9 mouse cellular contexts compared by ENCODE assay signal in genomic region chr7:130260905-130261683, GRCm38 (mm10).
DNase-seq lines count a peak whose midpoint lies in the region; ATAC-seq and TF ChIP-seq lines count a peak whose summit lies in the region.
"Had no signal": no experiment of that assay in that cellular context is flagged by ENCODE, and none has a peak within 500 bp of the region (broad histone marks: within the 10 kb centered on the region; RNA-seq: fewer than 3 reads in every experiment).

No protein-coding gene starts in this region.

- TF ChIP-seq CTCF in lung, embryonic 14.5 days (IDR thresholded peaks at IDR 0.05; ENCODE audit: low read depth), result no peak
- no peak for TF ChIP-seq CTCF in small intestine, adult 2 months (IDR thresholded peaks at IDR 0.05; ENCODE audit: extremely low read depth, insufficient read length, insufficient replicate concordance, low read depth, low read length)

- peak; percentile 62 to 81 for DNase-seq in adrenal gland, adult (ENCODE audit: inconsistent age in 2 of 2, low spot score in 1 of 2)
- DNase-seq in adrenal gland, adult 8-10 months, result no peak
- no peak for DNase-seq in lung, embryonic 14.5 days
- DNase-seq in lung, postnatal 4 days, result no peak
- no peak for DNase-seq in left cerebral cortex, postnatal 10 days (ENCODE audit: extremely low spot score in 1 of 2, low spot score in 2 of 2)
- DNase-seq in cerebellum, adult 8-10 months, result no peak

- H3K27me3 ChIP-seq in lung, embryonic 14.5 days (ENCODE audit: insufficient read depth, low read length), result no peaks in the 10 kb centered on the region
- H3K27me3 ChIP-seq in intestine, embryonic 16.5 days (replicated peaks; ENCODE audit: control insufficient read depth, insufficient read depth, low read length), result no peaks in the 10 kb centered on the region
- H3K27me3 ChIP-seq in small intestine, adult 2 months (ENCODE audit: control insufficient read depth, insufficient read depth, low read length), result peaks cover 7% of the 10 kb centered on the region

- no peak for TF ChIP-seq POLR2A in small intestine, adult 2 months (IDR thresholded peaks at IDR 0.05; ENCODE audit: low read depth, low read length)

- intact Hi-C loops in left cerebral cortex, postnatal 10 days (cut with DNase I), result loop anchor here (5.0 to 10.0 kb wide), 4 partner anchors 89 to 506 kb away; no protein-coding TSS in a partner anchor

- H3K4me3 ChIP-seq in lung, embryonic 14.5 days (ENCODE audit: low read depth, low read length), result peak overlapping the region; percentile 83
- peak overlapping the region; percentile 75 for H3K4me3 ChIP-seq in intestine, embryonic 16.5 days (ENCODE audit: low read length)
- peak overlapping the region; percentile 37 for H3K4me3 ChIP-seq in small intestine, adult 2 months (ENCODE audit: low read depth, low read length)

- no peak for ATAC-seq in lung, embryonic 14.5 days (ENCODE audit: insufficient read depth)
- ATAC-seq in intestine, embryonic 16.5 days, result no peak

- peaks cover 55% of the 10 kb centered on the region for H3K36me3 ChIP-seq in lung, embryonic 14.5 days (ENCODE audit: insufficient read depth)
- H3K36me3 ChIP-seq in intestine, embryonic 16.5 days (ENCODE audit: control insufficient read depth, insufficient read depth, low read length), result no peaks in the 10 kb centered on the region; the same call in 1 of the 2 replicates
- H3K36me3 ChIP-seq in small intestine, adult 2 months (ENCODE audit: control insufficient read depth, insufficient read depth, low read length), result peaks cover 2% of the 10 kb centered on the region; the same call in 1 of the 2 replicates

- H3K27ac ChIP-seq in lung, embryonic 14.5 days (ENCODE audit: low read depth), result peak overlapping the region; percentile 94
- peak overlapping the region; percentile 25; the same call in 1 of the 2 replicates for H3K27ac ChIP-seq in intestine, embryonic 16.5 days (ENCODE audit: low read length)
- H3K27ac ChIP-seq in small intestine, adult 2 months (ENCODE audit: insufficient read depth, low read depth, low read length), result peak overlapping the region; percentile 23; the same call in 1 of the 2 replicates
- H3K27ac ChIP-seq: liver, embryonic 14.5 days had no signal

- 50% methylated on average over 20 of the region's 20 CpGs for WGBS in lung, embryonic 14.5 days
- WGBS in intestine, embryonic 16.5 days, result 51% methylated on average over 20 of the region's 20 CpGs
- 85% methylated on average over 20 of the region's 20 CpGs for WGBS in small intestine, adult 2 months

- H3K4me2 ChIP-seq in lung, embryonic 14.5 days, result peak overlapping the region; percentile 86
- H3K4me2 ChIP-seq in intestine, embryonic 16.5 days (ENCODE audit: low read depth, low read length), result peak overlapping the region; percentile 87

- peak overlapping the region; percentile 90 for H3K9ac ChIP-seq in lung, embryonic 14.5 days
- H3K9ac ChIP-seq in intestine, embryonic 16.5 days (ENCODE audit: low read depth, low read length), result peak overlapping the region; percentile 55
- H3K9ac ChIP-seq: liver, embryonic 14.5 days had no signal

- H3K9me3 ChIP-seq in lung, embryonic 14.5 days (ENCODE audit: low read depth, low read length), result no peaks in the 10 kb centered on the region
- no peaks in the 10 kb centered on the region for H3K9me3 ChIP-seq in intestine, embryonic 16.5 days (ENCODE audit: control insufficient read depth, low read length)

- H3K4me1 ChIP-seq in lung, embryonic 14.5 days (ENCODE audit: insufficient read depth), result peaks cover 26% of the 10 kb centered on the region
- H3K4me1 ChIP-seq in intestine, embryonic 16.5 days (ENCODE audit: control insufficient read depth, insufficient read depth, low read length), result peaks cover 44% of the 10 kb centered on the region
- peaks cover 13% of the 10 kb centered on the region for H3K4me1 ChIP-seq in small intestine, adult 2 months (ENCODE audit: control insufficient read depth, insufficient read depth, insufficient read length, low read length)

Comparison
In these comparisons a context has a peak if more than half of its experiments do, and no peak if none do; other contexts are left out.
1. DNase-seq: peak in adrenal gland, adult (2 of 2); none in adrenal gland, adult 8-10 months (single experiment), lung, embryonic 14.5 days (single experiment), lung, postnatal 4 days (0 of 2), left cerebral cortex, postnatal 10 days (0 of 2) and cerebellum, adult 8-10 months (single experiment).
2. H3K27ac ChIP-seq: peak in every context shown above with its lines; median percentile 94 in lung, embryonic 14.5 days; 25 in intestine, embryonic 16.5 days; 23 in small intestine, adult 2 months.
3. Peak in every context shown above with its lines, with median percentiles within 50 percentile points of each other: H3K4me3 ChIP-seq.